Mouse (Mus musculus) midbrain, embryonic 11.5 days (tissue): ENCODE data around the gene Sec22c. TPM values are rescaled to one million over a fixed set of nuclear protein-coding genes. Genes with fewer than 3 reads are reported as not detected.

Experiments
- ATAC-seq: fragments of 200-750 bp; cut with Nextera tagmentation; 2 replicates; pipeline ENCODE4 v1.8.0; 2017; ENCODE audit warnings: moderate TSS enrichment, moderate library complexity; ENCODE audit not compliant: low FRiP score
- DNase-seq: peaks from one replicate; pipeline ENCODE4 v3.0.0; 2015; ENCODE audit warnings: low spot score; ENCODE audit errors: missing footprints
- H3K27ac ChIP-seq: fragments of 300-500 bp; sonication (generic); 2 replicates; pipeline ENCODE4 v1.5.1; 2014; ENCODE audit warnings: low read depth, low read length
- H3K27me3 ChIP-seq: fragments of 300-500 bp; sonication (generic); 2 replicates; pipeline ENCODE4 v1.6.1; 2014; ENCODE audit warnings: mild to moderate bottlenecking, low read length, moderate library complexity, mixed read lengths; ENCODE audit not compliant: control insufficient read depth, insufficient read depth
- H3K36me3 ChIP-seq: fragments of 300-500 bp; sonication (generic); 2 replicates; pipeline ENCODE4 v1.6.1; 2014; ENCODE audit warnings: mild to moderate bottlenecking, low read length, moderate library complexity, mixed read lengths; ENCODE audit not compliant: control insufficient read depth, insufficient read depth
- H3K4me1 ChIP-seq: fragments of 300-500 bp; sonication (generic); 2 replicates; pipeline ENCODE4 v1.6.1; 2014; ENCODE audit warnings: low read length; ENCODE audit not compliant: control insufficient read depth, insufficient read depth
- H3K4me2 ChIP-seq: fragments of 300-500 bp; sonication (generic); 2 replicates; pipeline ENCODE4 v1.6.1; 2014; ENCODE audit warnings: mild to moderate bottlenecking, moderate library complexity
- H3K4me3 ChIP-seq: fragments of 300-500 bp; sonication (generic); 2 replicates; pipeline ENCODE4 v1.5.1; 2014; ENCODE audit warnings: low read depth, low read length
- H3K9ac ChIP-seq: fragments of 300-500 bp; sonication (generic); 2 replicates; pipeline ENCODE4 v1.6.1; 2014; ENCODE audit warnings: low read length
- H3K9me3 ChIP-seq: fragments of 300-500 bp; sonication (generic); 2 replicates; pipeline ENCODE4 v1.6.1; 2016; ENCODE audit warnings: low read length; ENCODE audit not compliant: control insufficient read depth
- WGBS: fragments of 180-500 bp; shearing (Covaris S2); extraction: QIAGEN DNeasy Blood & Tissue Kit; methylation state at CpG from one replicate; pipeline ENCODE4 v1.1.7; 2014; 5-methylcytosine and 5-hydroxymethylcytosine counted together
- polyA plus RNA-seq: library from polyadenylated mRNA; unstranded; fragments of >200 nt; fragmentation: Nextera tagmentation; extraction: Ambion mirVana; gene quantifications from 2 replicates; pipeline ENCODE4 v1.2.1, GENCODE M21; 2014

Sec22c gene
- polyA plus RNA-seq, 1 experiment from 2014 or later, result 16.9 TPM

GRCm38 (mm10) chr9:121644855-121645254, 60.4 kb downstream of the Sec22c start:
- Histone ChIP-seq H3K9ac (no peak overlapping the region), H3K27me3 (peaks cover 42% of the 10 kb centered on the region), H3K27ac (no peak overlapping the region), H3K4me3 (no peak overlapping the region), H3K4me1 (peaks cover 14% of the 10 kb centered on the region), H3K4me2 (no peak overlapping the region), H3K36me3 (no peaks in the 10 kb centered on the region), H3K9me3 (no peaks in the 10 kb centered on the region)
- 74% methylated on average over 3 of the region's 3 CpGs for WGBS
- peak; percentile 31 for DNase-seq
- no peak for ATAC-seq

GRCm38 (mm10) chr9:121642401-121643181, 62.7 kb downstream of the Sec22c start, which contains the start of gene Vipr1:
Vipr1 (plus strand) TSS chr9:121642716.
- no peaks in the 10 kb centered on the region for H3K9me3 ChIP-seq
- under 1% methylated on average over 68 of the region's 79 CpGs for WGBS
- H3K4me1 ChIP-seq, result peaks cover 14% of the 10 kb centered on the region
- DNase-seq (peak; percentile 97), ATAC-seq (peak; percentile 87)
- no peaks in the 10 kb centered on the region for H3K36me3 ChIP-seq
- peak within 1 kb of the TSS; percentile 39 for H3K4me3 ChIP-seq
- H3K4me2 ChIP-seq, result peak within 1 kb of the TSS; percentile 85
- peak within 1 kb of the TSS; percentile 54 for H3K9ac ChIP-seq
- peaks cover 42% of the 10 kb centered on the region for H3K27me3 ChIP-seq
- no peak within 1 kb of the TSS for H3K27ac ChIP-seq

GRCm38 (mm10) chr9:121642001-121642400, 63.3 kb downstream of the Sec22c start, which contains the start of gene Lyzl4:
Lyzl4 (minus strand) TSS chr9:121642096.
- H3K4me3 ChIP-seq, result peak within 1 kb of the TSS; percentile 39
- peak within 1 kb of the TSS; percentile 54 for H3K9ac ChIP-seq
- peak within 1 kb of the TSS; percentile 85 for H3K4me2 ChIP-seq
- H3K4me1 ChIP-seq, result peaks cover 14% of the 10 kb centered on the region
- WGBS, result under 1% methylated on average over 26 of the region's 26 CpGs
- ATAC-seq, result peak; percentile 67
- H3K27me3 ChIP-seq, result peaks cover 42% of the 10 kb centered on the region
- H3K9me3 ChIP-seq, result no peaks in the 10 kb centered on the region
- no peak within 1 kb of the TSS for H3K27ac ChIP-seq
- no peaks in the 10 kb centered on the region for H3K36me3 ChIP-seq
- peak; percentile 98 for DNase-seq

GRCm38 (mm10) chr9:121641235-121641915, 63.9 kb downstream of the Sec22c start:
- ATAC-seq (peak; percentile 12; the same call in 1 of the 2 replicates), DNase-seq (no peak)
- H3K4me3 ChIP-seq, result peak overlapping the region; percentile 39
- peak overlapping the region; percentile 18; the same call in 1 of the 2 replicates for H3K9ac ChIP-seq
- no peak overlapping the region for H3K27ac ChIP-seq
- no peaks in the 10 kb centered on the region for H3K36me3 ChIP-seq
- no peaks in the 10 kb centered on the region for H3K9me3 ChIP-seq
- WGBS, result 11% methylated on average over 27 of the region's 27 CpGs
- H3K4me1 ChIP-seq, result peaks cover 14% of the 10 kb centered on the region
- H3K4me2 ChIP-seq, result peak overlapping the region; percentile 85
- peaks cover 42% of the 10 kb centered on the region for H3K27me3 ChIP-seq

GRCm38 (mm10) chr9:121639790-121640189, 65.5 kb downstream of the Sec22c start:
- Histone ChIP-seq H3K4me2 (no peak overlapping the region), H3K4me1 (peaks cover 14% of the 10 kb centered on the region), H3K9ac (no peak overlapping the region), H3K36me3 (no peaks in the 10 kb centered on the region), H3K27ac (no peak overlapping the region), H3K27me3 (peaks cover 42% of the 10 kb centered on the region), H3K9me3 (no peaks in the 10 kb centered on the region), H3K4me3 (no peak overlapping the region)
- 51% methylated on average over 16 of the region's 16 CpGs for WGBS
- ATAC-seq, result no peak
- peak; percentile 69 for DNase-seq

- Histone ChIP-seq H3K9ac (no peak overlapping the region), H3K27ac (no peak overlapping the region), H3K4me1 (no peaks in the 10 kb centered on the region), H3K27me3 (peaks cover 10% of the 10 kb centered on the region), H3K9me3 (no peaks in the 10 kb centered on the region), H3K4me3 (no peak overlapping the region), H3K36me3 (no peaks in the 10 kb centered on the region), H3K4me2 (no peak overlapping the region)
- WGBS, result 62% methylated on average over 7 of the region's 7 CpGs
- DNase-seq (peak; percentile 45), ATAC-seq (no peak)
These were observed 69.3 kb downstream of the Sec22c start for GRCm38 (mm10) chr9:121635835-121636576.

- no peaks in the 10 kb centered on the region for H3K27me3 ChIP-seq
- H3K4me2 ChIP-seq, result no peak overlapping the region
- H3K4me1 ChIP-seq, result no peaks in the 10 kb centered on the region
- no peak overlapping the region for H3K4me3 ChIP-seq
- no peak overlapping the region for H3K9ac ChIP-seq
- H3K27ac ChIP-seq, result no peak overlapping the region
- WGBS, result 82% methylated on average over 6 of the region's 6 CpGs
- ATAC-seq (no peak), DNase-seq (peak; percentile 49)
- H3K9me3 ChIP-seq, result no peaks in the 10 kb centered on the region
- no peaks in the 10 kb centered on the region for H3K36me3 ChIP-seq
These were observed 72.0 kb downstream of the Sec22c start for GRCm38 (mm10) chr9:121633306-121633705.

- WGBS, result 89% methylated on average over 10 of the region's 10 CpGs
- DNase-seq (peak; percentile 10), ATAC-seq (no peak)
- no peaks in the 10 kb centered on the region for H3K27me3 ChIP-seq
- no peak overlapping the region for H3K4me2 ChIP-seq
- H3K4me1 ChIP-seq, result no peaks in the 10 kb centered on the region
- H3K27ac ChIP-seq, result no peak overlapping the region
- no peaks in the 10 kb centered on the region for H3K9me3 ChIP-seq
- H3K4me3 ChIP-seq, result no peak overlapping the region
- H3K9ac ChIP-seq, result no peak overlapping the region
- no peaks in the 10 kb centered on the region for H3K36me3 ChIP-seq
These were observed 72.4 kb downstream of the Sec22c start for GRCm38 (mm10) chr9:121632891-121633290.
